Comparison of ENCODE assay signal across 21 mouse cellular contexts in the genomic region with DNA sequence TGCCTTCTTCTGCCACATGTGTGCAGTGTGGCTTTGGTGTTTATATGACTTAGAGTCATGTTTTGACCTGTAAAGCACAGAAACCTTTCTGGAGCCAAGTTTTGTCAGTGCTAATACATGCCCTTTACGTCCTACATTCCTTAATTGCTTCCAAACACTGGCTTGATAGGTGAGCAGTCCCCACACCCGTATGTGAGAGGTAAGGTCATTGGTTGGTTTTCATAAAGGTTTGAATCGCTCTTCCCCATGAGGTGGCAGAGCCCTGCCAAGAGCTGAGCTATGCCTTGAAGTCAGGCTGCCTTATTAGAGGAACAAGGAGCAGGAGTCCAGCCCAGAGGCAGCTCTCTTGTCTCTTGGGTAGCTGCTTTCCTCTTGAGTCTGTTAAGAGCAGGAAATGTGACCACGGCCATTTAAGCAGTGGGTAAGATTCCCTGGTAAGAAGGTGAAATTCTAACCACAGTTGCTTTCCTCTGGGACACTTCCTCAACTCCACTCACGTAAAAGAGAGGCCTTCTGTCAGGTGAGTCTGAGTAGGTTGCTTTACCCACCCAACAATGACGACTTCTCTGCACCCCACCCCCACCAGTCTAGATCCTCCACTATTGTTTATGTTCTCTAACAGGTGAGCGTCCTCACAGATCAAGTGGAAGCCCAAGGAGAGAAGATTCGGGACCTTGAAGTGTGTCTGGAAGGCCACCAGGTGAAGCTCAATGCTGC.
DNase-seq lines count a peak whose midpoint lies in the region; ATAC-seq lines count a peak whose summit lies in the region.
"Had no signal": no experiment of that assay in that cellular context is flagged by ENCODE, and none has a peak within 500 bp of the region (broad histone marks: within the 10 kb centered on the region; RNA-seq: fewer than 3 reads in every experiment).

No protein-coding gene starts in this region.

- H3K9ac ChIP-seq in limb, embryonic 15.5 days: no peak overlapping the region
- H3K9ac ChIP-seq in embryonic facial prominence, embryonic 14.5 days (ENCODE audit: low read depth, low read length): no peak overlapping the region
- H3K9ac ChIP-seq in stomach, embryonic 14.5 days (replicated peaks; ENCODE audit: low read depth, low read length): no peak overlapping the region
- H3K9ac ChIP-seq: forebrain, embryonic 13.5 days; heart, embryonic 13.5 days; hindbrain, embryonic 13.5 days; liver, embryonic 15.5 days; neural tube, embryonic 15.5 days had no signal

- no peak overlapping the region for H3K4me3 ChIP-seq in limb, embryonic 15.5 days
- H3K4me3 ChIP-seq in limb, embryonic 10.5 days: no peak overlapping the region
- no peak overlapping the region for H3K4me3 ChIP-seq in embryonic facial prominence, embryonic 14.5 days (ENCODE audit: low read depth, low read length)
- no peak overlapping the region for H3K4me3 ChIP-seq in stomach, embryonic 14.5 days (ENCODE audit: low read depth, low read length)
- H3K4me3 ChIP-seq: forebrain, embryonic 13.5 days; heart, embryonic 13.5 days; hindbrain, embryonic 13.5 days; layer of hippocampus, adult 2 months; liver, embryonic 15.5 days; megakaryocyte, embryonic 14.5 days; neural tube, embryonic 15.5 days had no signal

- no peaks in the 10 kb centered on the region for H3K27me3 ChIP-seq in limb, embryonic 15.5 days
- no peaks in the 10 kb centered on the region for H3K27me3 ChIP-seq in limb, embryonic 10.5 days (ENCODE audit: low read depth, poor library complexity, severe bottlenecking)
- no peaks in the 10 kb centered on the region for H3K27me3 ChIP-seq in embryonic facial prominence, embryonic 14.5 days (replicated peaks; ENCODE audit: control insufficient read depth, insufficient read depth, low read length)
- no peaks in the 10 kb centered on the region for H3K27me3 ChIP-seq in stomach, embryonic 14.5 days (ENCODE audit: control insufficient read depth, insufficient read depth, low read length)
- H3K27me3 ChIP-seq: forebrain, embryonic 13.5 days; heart, embryonic 13.5 days; liver, embryonic 15.5 days had no signal

- ATAC-seq in limb, embryonic 15.5 days (ENCODE audit: insufficient number of reproducible peaks, low FRiP score, low TSS enrichment, low read depth): no peak
- peak; percentile 54 for ATAC-seq in embryonic facial prominence, embryonic 14.5 days (ENCODE audit: low read depth)
- peak; percentile 56 for ATAC-seq in stomach, embryonic 14.5 days (ENCODE audit: insufficient number of reproducible peaks, insufficient read depth, low FRiP score, low read depth)
- ATAC-seq: forebrain, embryonic 13.5 days; inflammation-experienced regulatory T-cells, adult 6 months; midbrain, embryonic 16.5 days had no signal

- no peak overlapping the region for H3K4me2 ChIP-seq in limb, embryonic 15.5 days
- no peak overlapping the region for H3K4me2 ChIP-seq in embryonic facial prominence, embryonic 14.5 days (ENCODE audit: low read depth, low read length)
- peak overlapping the region; percentile 29; the same call in 1 of the 2 replicates for H3K4me2 ChIP-seq in stomach, embryonic 14.5 days (replicated peaks; ENCODE audit: low read depth, low read length)
- H3K4me2 ChIP-seq: forebrain, embryonic 13.5 days; heart, embryonic 13.5 days; hindbrain, embryonic 13.5 days; liver, embryonic 15.5 days; neural tube, embryonic 15.5 days had no signal

- no peak for DNase-seq in limb, embryonic 10.5 days (ENCODE audit: low spot score)
- no peak for DNase-seq in embryonic facial prominence, embryonic 14.5 days (ENCODE audit: low spot score)
- DNase-seq in fat pad, adult 2 months (ENCODE audit: extremely low read depth, low read depth, low spot score): peak; percentile 90
- no peak for DNase-seq in gastrocnemius, postnatal 10 days
- DNase-seq in layer of hippocampus, adult 18-20 months (ENCODE audit: low spot score in 2 of 2): no peak
- DNase-seq: cerebellum, adult 9-10 months; heart, adult 18-20 months; layer of hippocampus, postnatal 36 days; spleen, adult 18-20 months; thymus, postnatal 14 days had no signal

- peak overlapping the region; percentile 44 for H3K27ac ChIP-seq in limb, embryonic 15.5 days
- no peak overlapping the region for H3K27ac ChIP-seq in limb, embryonic 10.5 days
- H3K27ac ChIP-seq in embryonic facial prominence, embryonic 14.5 days (replicated peaks; ENCODE audit: low read depth, low read length): peak overlapping the region; percentile 44
- H3K27ac ChIP-seq in stomach, embryonic 14.5 days (ENCODE audit: low read length): peak overlapping the region; percentile 77
- H3K27ac ChIP-seq: forebrain, embryonic 13.5 days; heart, embryonic 13.5 days; hindbrain, embryonic 13.5 days; layer of hippocampus, adult 2 months; liver, embryonic 15.5 days; neural tube, embryonic 15.5 days had no signal

- H3K4me1 ChIP-seq in limb, embryonic 15.5 days: 0 out of 2 replicates have a peak, but pooled peaks cover 2% of the 10 kb centered on the region
- H3K4me1 ChIP-seq in limb, embryonic 10.5 days: peaks cover 19% of the 10 kb centered on the region
- H3K4me1 ChIP-seq in embryonic facial prominence, embryonic 14.5 days (ENCODE audit: control insufficient read depth, insufficient read depth, low read length): no peaks in the 10 kb centered on the region
- 0 out of 2 replicates have a peak, but pooled peaks cover 4% of the 10 kb centered on the region for H3K4me1 ChIP-seq in stomach, embryonic 14.5 days (ENCODE audit: control insufficient read depth, insufficient read depth, low read length)
- H3K4me1 ChIP-seq: forebrain, embryonic 13.5 days; hindbrain, embryonic 13.5 days; liver, embryonic 15.5 days; neural tube, embryonic 15.5 days had no signal

- H3K36me3 ChIP-seq in limb, embryonic 15.5 days: no peaks in the 10 kb centered on the region
- H3K36me3 ChIP-seq in limb, embryonic 10.5 days: peaks cover 59% of the 10 kb centered on the region
- 0 out of 2 replicates have a peak, but pooled peaks cover 9% of the 10 kb centered on the region for H3K36me3 ChIP-seq in embryonic facial prominence, embryonic 14.5 days (ENCODE audit: control insufficient read depth, insufficient read depth, low read length)
- no peaks in the 10 kb centered on the region for H3K36me3 ChIP-seq in stomach, embryonic 14.5 days (ENCODE audit: control insufficient read depth, insufficient read depth, low read length)
- H3K36me3 ChIP-seq: hindbrain, embryonic 13.5 days; liver, embryonic 15.5 days; neural tube, embryonic 15.5 days had no signal

- H3K9me3 ChIP-seq in limb, embryonic 15.5 days: no peaks in the 10 kb centered on the region
- no peaks in the 10 kb centered on the region for H3K9me3 ChIP-seq in limb, embryonic 10.5 days (replicated peaks)
- H3K9me3 ChIP-seq in embryonic facial prominence, embryonic 14.5 days (ENCODE audit: control insufficient read depth, low read length): no peaks in the 10 kb centered on the region
- no peaks in the 10 kb centered on the region for H3K9me3 ChIP-seq in stomach, embryonic 14.5 days (ENCODE audit: control insufficient read depth, low read depth, low read length)
- H3K9me3 ChIP-seq: forebrain, embryonic 13.5 days; heart, embryonic 13.5 days; hindbrain, embryonic 13.5 days; liver, embryonic 15.5 days; megakaryocyte, embryonic 14.5 days; neural tube, embryonic 15.5 days had no signal

- WGBS in limb, embryonic 15.5 days: 64% methylated on average over 8 of the region's 8 CpGs
- 84% methylated on average over 8 of the region's 8 CpGs for WGBS in limb, embryonic 10.5 days
- 71% methylated on average over 8 of the region's 8 CpGs for WGBS in embryonic facial prominence, embryonic 14.5 days
- 70% methylated on average over 8 of the region's 8 CpGs for WGBS in stomach, embryonic 14.5 days
